Mouse (Mus musculus): ENCODE measurements around the gene 4930432K21Rik.

DNA sequence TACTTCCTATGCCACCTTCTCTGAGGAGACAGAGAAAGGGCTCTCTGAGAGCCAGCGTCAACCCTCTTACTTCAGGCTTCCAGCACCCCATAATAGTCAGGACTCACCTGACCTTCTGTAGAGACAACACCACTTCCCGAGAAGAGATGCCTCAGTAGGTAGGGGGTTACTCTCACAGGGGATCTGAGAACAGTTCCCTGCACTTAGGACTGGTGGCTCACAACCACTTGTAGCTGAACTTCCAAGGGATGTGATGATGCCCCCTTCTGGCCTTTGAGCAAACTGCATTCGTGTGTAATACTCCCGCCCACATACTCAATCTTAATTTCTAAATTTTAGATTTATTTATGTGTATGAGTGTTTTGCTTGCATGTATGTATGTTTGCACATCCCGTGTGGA, 45.7 kb downstream of the 4930432K21Rik start:
- TF ChIP-seq MAX (IDR thresholded peaks at IDR 0.05; ENCODE audit: low read length) (no peak), CTCF (conservative IDR thresholded peaks at IDR 0.05 in 1 of 2, IDR thresholded peaks at IDR 0.05 in 1 of 2; ENCODE audit: low read depth in 2 of 2, low read length in 2 of 2) (peak; percentile 65 to 77)
